Mouse (Mus musculus) heart, embryonic 13.5 days (tissue): Measurements from ENCODE around the gene Plekha1. TPM values are rescaled to one million over a fixed set of nuclear protein-coding genes. Genes with fewer than 3 reads are reported as not detected.

Source experiments
- ATAC-seq: fragments of 200-750 bp; cut with Nextera tagmentation; 2 replicates; pipeline ENCODE4 v1.8.0; 2017; ENCODE audit warnings: moderate TSS enrichment; ENCODE audit not compliant: insufficient number of reproducible peaks, low FRiP score, low TSS enrichment; ENCODE audit errors: extremely low read depth
- H3K27ac ChIP-seq: fragments of 300-500 bp; sonication (generic); replicated peaks from 2 replicates; pipeline ENCODE4 v1.5.1; 2015; ENCODE audit warnings: moderate library complexity, mild to moderate bottlenecking, inconsistent platforms
- H3K27me3 ChIP-seq: fragments of 300-500 bp; sonication (generic); replicated peaks from 2 replicates; pipeline ENCODE4 v1.6.1; 2015; ENCODE audit warnings: mild to moderate bottlenecking, inconsistent platforms
- H3K36me3 ChIP-seq: fragments of 300-500 bp; sonication (generic); 2 replicates; pipeline ENCODE4 v1.6.1; 2015; ENCODE audit warnings: mild to moderate bottlenecking, inconsistent platforms
- H3K4me1 ChIP-seq: fragments of 300-500 bp; sonication (generic); 2 replicates; pipeline ENCODE4 v1.6.1; 2015; ENCODE audit warnings: inconsistent platforms
- H3K4me2 ChIP-seq: fragments of 300-500 bp; sonication (generic); 2 replicates; pipeline ENCODE4 v1.6.1; 2015; ENCODE audit warnings: inconsistent platforms, mild to moderate bottlenecking, moderate library complexity
- H3K4me3 ChIP-seq: fragments of 300-500 bp; sonication (generic); 2 replicates; pipeline ENCODE4 v1.5.1; 2015; ENCODE audit warnings: moderate library complexity, mild to moderate bottlenecking, inconsistent platforms
- H3K9ac ChIP-seq: fragments of 300-500 bp; sonication (generic); 2 replicates; pipeline ENCODE4 v1.6.1; 2015; ENCODE audit warnings: inconsistent platforms, mild to moderate bottlenecking, moderate library complexity
- H3K9me3 ChIP-seq: fragments of 300-500 bp; sonication (generic); 2 replicates; pipeline ENCODE4 v1.6.1; 2016; ENCODE audit warnings: inconsistent platforms
- WGBS: fragments of 180-500 bp; shearing (Covaris S2); methylation state at CpG from one replicate; pipeline ENCODE4 v1.1.7; 2015; ENCODE audit warnings: mixed read lengths; 5-methylcytosine and 5-hydroxymethylcytosine counted together
- polyA plus RNA-seq: library from polyadenylated mRNA; unstranded; fragments of >200 nt; fragmentation: Nextera tagmentation; extraction: Ambion mirVana; gene quantifications from 2 replicates; pipeline ENCODE4 v1.2.1, GENCODE M21; 2015

Plekha1 gene
- polyA plus RNA-seq, 1 experiment from 2014 or later, result 41.7 TPM

DNA sequence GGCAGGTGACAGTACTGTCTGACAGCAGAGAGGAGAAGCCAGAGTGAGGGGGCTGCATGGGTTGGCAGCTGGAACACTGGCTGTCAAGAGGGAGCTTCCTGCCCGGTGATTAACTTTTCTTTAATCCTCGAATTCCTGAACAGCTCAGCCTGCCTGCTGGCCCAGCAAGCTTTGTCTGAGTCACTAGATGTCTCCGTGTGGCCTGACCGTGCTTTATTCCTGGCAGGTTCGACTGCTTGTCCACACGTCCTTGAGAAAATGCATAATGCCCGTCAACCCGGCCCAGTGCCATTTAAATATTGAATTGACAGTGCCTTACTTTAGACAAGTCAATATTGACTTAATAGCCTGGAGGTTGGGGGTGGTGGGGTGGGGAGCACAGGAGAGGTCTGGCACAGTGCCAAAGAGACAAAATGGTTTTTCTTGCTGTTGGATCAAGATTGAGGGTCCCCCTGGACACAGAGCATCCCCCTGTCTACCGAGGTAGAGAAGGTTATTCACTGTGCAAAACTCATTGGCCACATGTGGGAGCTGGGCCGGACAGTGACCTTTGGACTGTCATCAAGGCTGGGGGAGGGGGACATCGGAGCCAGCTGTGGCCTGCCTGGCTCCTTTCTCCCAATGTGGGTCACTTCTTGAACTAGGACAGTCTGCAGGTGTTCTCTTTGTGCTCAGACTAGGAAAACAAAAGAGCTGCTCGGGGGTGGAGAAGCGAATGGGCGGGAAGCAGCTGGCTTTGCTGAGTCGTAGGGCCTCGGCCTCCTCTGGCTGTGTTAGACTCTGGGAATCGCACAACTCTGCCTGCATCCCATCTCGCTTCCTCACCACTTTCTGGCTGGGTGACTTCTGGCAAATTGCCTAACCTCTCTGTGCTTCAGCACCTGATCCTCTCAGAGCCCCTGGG is 30.3 kb upstream of the Plekha1 start:
- H3K4me3 ChIP-seq, result no peak overlapping the region
- 0 out of 2 replicates have a peak overlapping the region, but pooled peaks have one; percentile 41 for H3K9ac ChIP-seq
- H3K4me1 ChIP-seq, result peaks cover 34% of the 10 kb centered on the region
- no peak for ATAC-seq
- H3K4me2 ChIP-seq, result peak overlapping the region; percentile 6
- no peaks in the 10 kb centered on the region for H3K9me3 ChIP-seq
- peak overlapping the region; percentile 21 for H3K27ac ChIP-seq
- peaks cover 11% of the 10 kb centered on the region for H3K27me3 ChIP-seq
- H3K36me3 ChIP-seq, result no peaks in the 10 kb centered on the region
- WGBS, result 30% methylated on average over 18 of the region's 18 CpGs

DNA sequence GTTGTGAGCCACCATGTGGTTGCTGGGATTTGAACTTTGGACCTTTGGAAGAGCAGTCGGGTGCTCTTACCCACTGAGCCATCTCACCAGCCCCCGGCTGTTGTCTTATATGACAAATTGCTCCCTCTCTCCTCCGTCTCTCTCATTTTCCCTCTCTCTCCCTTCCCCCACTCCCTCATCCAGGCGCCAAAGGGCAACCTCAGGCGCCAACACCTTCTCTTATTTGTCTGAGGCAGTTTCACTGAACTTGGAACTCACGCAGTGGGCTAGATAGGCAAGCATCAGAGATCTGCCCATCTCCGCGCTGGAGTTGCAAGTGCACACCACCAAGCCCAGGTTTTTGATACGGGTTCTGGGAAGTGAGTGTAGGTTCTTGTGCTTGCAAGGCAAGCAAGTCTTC is 29.5 kb upstream of the Plekha1 start:
- H3K4me3 ChIP-seq, result no peak overlapping the region

DNA sequence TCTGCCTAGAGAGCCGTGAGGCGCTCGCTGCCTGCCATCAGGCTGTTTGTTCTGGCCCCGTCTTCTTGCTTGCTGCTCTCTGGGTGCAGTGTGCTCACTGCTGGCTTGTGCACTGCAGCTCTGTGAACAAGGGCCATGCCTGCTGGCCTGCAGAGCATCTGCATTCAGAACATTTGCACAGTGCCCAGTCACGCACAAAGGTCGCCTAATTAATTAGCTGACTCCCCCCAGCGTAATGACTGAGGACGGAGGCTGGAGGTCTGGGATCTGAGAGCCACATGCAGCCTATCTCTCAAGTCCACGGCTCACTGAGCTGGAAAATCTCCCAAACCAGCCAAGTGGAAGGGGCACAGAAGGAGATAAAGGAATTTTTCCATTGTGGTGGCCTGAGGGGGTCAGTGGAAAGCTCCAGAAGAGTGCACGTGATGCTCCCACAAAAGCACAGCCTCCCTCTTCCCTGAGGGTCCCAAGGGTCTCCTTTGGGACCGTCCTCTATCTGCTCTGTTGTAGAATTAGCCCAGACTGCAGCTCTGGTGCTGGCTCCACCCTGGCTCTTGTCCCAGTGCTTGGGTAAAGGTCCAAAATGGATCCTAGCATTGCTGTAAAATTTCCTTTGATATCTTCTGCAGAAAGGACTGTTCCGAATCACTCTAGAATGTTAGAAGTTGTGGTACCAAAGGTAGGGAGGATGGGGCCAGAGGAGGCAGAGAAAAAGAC is 27.5 kb upstream of the Plekha1 start:
- 40% methylated on average over 12 of the region's 12 CpGs for WGBS
- Histone ChIP-seq H3K36me3 (no peaks in the 10 kb centered on the region), H3K27me3 (peaks cover 10% of the 10 kb centered on the region), H3K4me1 (peaks cover 40% of the 10 kb centered on the region), H3K9ac (no peak overlapping the region; the same call in 1 of the 2 replicates), H3K9me3 (no peaks in the 10 kb centered on the region), H3K27ac (0 out of 2 replicates have a peak overlapping the region, but pooled peaks have one; percentile 17), H3K4me3 (no peak overlapping the region), H3K4me2 (0 out of 2 replicates have a peak overlapping the region, but pooled peaks have one; percentile 10)
- ATAC-seq, result no peak

More for the DNA sequence above, 29.5 kb upstream of the Plekha1 start:
- no peak overlapping the region for H3K9ac ChIP-seq
- H3K36me3 ChIP-seq, result no peaks in the 10 kb centered on the region
- no peaks in the 10 kb centered on the region for H3K9me3 ChIP-seq
- no peak for ATAC-seq
- peaks cover 34% of the 10 kb centered on the region for H3K4me1 ChIP-seq
- no peak overlapping the region for H3K27ac ChIP-seq
- peaks cover 11% of the 10 kb centered on the region for H3K27me3 ChIP-seq
- 81% methylated on average over 9 of the region's 9 CpGs for WGBS
- H3K4me2 ChIP-seq, result no peak overlapping the region

DNA sequence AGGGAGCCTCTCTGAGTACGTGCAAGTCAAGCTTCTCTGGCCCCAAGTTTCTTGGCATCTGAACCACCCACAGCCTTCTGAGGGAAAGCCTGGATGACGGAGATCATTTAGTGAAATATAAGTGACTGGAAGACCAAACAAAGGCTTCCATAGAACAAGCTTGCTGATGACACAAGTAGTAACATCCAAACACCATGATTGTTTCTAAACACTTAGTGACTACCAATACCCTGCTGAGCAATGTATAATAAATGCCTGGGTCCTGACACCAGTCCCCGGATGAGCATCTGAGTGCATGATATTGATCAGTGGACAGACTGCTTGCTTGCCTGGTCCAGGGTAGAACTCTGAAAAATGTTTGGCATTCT is 26.9 kb upstream of the Plekha1 start:
- WGBS, result 72% methylated on average over 3 of the region's 3 CpGs
- Histone ChIP-seq H3K27ac (no peak overlapping the region), H3K36me3 (no peaks in the 10 kb centered on the region)

GRCm38 (mm10) chr7:130839380-130840100 is 26.0 kb upstream of the Plekha1 start:
- Histone ChIP-seq H3K9me3 (no peaks in the 10 kb centered on the region), H3K27me3 (no peaks in the 10 kb centered on the region), H3K9ac (no peak overlapping the region), H3K27ac (no peak overlapping the region), H3K4me2 (no peak overlapping the region), H3K36me3 (no peaks in the 10 kb centered on the region), H3K4me1 (peaks cover 37% of the 10 kb centered on the region), H3K4me3 (no peak overlapping the region)
- WGBS, result 84% methylated on average over 12 of the region's 12 CpGs
- no peak for ATAC-seq

More for the DNA sequence above, 26.9 kb upstream of the Plekha1 start:
- H3K4me3 ChIP-seq, result no peak overlapping the region
- H3K4me2 ChIP-seq, result no peak overlapping the region
- H3K9me3 ChIP-seq, result no peaks in the 10 kb centered on the region
- H3K9ac ChIP-seq, result no peak overlapping the region
- H3K4me1 ChIP-seq, result peaks cover 41% of the 10 kb centered on the region
- no peak for ATAC-seq
- H3K27me3 ChIP-seq, result peaks cover 4% of the 10 kb centered on the region

GRCm38 (mm10) chr7:130847164-130847718 is 18.3 kb upstream of the Plekha1 start:
- no peaks in the 10 kb centered on the region for H3K9me3 ChIP-seq
- no peak overlapping the region for H3K4me2 ChIP-seq
- peaks cover 16% of the 10 kb centered on the region for H3K4me1 ChIP-seq
- no peaks in the 10 kb centered on the region for H3K36me3 ChIP-seq
- no peak for ATAC-seq
- H3K4me3 ChIP-seq, result no peak overlapping the region
- H3K27ac ChIP-seq, result no peak overlapping the region
- no peak overlapping the region for H3K9ac ChIP-seq
- 79% methylated on average over 17 of the region's 17 CpGs for WGBS
- H3K27me3 ChIP-seq, result no peaks in the 10 kb centered on the region

GRCm38 (mm10) chr7:130854684-130855292 is 10.8 kb upstream of the Plekha1 start:
- 81% methylated on average over 4 of the region's 4 CpGs for WGBS
- Histone ChIP-seq H3K27ac (no peak overlapping the region), H3K9ac (no peak overlapping the region), H3K4me2 (no peak overlapping the region), H3K4me1 (peaks cover 15% of the 10 kb centered on the region; the same call in 1 of the 2 replicates), H3K4me3 (no peak overlapping the region), H3K27me3 (no peaks in the 10 kb centered on the region), H3K36me3 (no peaks in the 10 kb centered on the region), H3K9me3 (no peaks in the 10 kb centered on the region)
- no peak for ATAC-seq

DNA sequence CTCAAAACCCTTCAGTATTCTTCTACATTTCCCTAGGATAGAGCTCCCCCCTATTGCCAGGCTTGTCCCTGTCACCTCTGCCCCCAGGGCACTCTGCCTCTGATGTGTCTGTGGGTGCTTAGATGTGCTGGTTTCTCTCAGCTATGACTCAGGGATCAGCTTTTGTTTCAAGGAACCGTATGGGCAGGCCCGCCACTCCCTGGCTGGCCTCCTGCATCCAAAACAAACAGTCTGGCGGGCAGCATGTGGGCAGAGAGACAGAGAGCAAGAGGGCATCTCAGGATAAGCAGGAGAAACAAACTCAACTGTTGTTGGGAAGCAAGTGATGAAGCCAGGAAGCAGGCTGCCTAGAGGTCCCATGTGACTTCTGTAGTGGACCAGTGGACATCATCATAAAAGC is 9.9 kb upstream of the Plekha1 start:
- Histone ChIP-seq H3K4me3 (no peak overlapping the region), H3K9me3 (no peaks in the 10 kb centered on the region), H3K9ac (no peak overlapping the region)

DNA sequence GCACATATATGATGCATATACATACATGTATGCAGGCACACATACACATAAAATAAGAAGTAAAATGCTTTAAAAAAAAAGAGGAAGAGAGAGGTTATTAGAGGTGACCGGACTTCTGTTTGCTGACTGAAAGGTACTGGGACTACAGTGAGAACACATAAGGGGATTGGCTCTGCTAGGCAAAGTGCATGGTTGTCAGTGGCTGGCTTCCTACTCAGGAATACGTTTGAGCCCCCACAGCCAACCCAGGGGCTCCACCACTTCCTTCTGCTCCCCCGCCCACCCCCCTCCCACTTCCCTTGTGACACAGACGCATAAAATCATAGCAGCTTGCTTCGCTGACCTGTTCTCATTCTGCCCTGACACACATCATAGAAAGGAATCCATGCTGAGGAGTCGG is 7.6 kb upstream of the Plekha1 start:
- ATAC-seq, result no peak

More for the DNA sequence above, 9.9 kb upstream of the Plekha1 start:
- ATAC-seq, result no peak
- WGBS, result 42% methylated on average over 3 of the region's 3 CpGs
- H3K4me1 ChIP-seq, result peaks cover 19% of the 10 kb centered on the region
- no peaks in the 10 kb centered on the region for H3K27me3 ChIP-seq
- H3K27ac ChIP-seq, result no peak overlapping the region
- H3K4me2 ChIP-seq, result no peak overlapping the region
- H3K36me3 ChIP-seq, result no peaks in the 10 kb centered on the region

DNA sequence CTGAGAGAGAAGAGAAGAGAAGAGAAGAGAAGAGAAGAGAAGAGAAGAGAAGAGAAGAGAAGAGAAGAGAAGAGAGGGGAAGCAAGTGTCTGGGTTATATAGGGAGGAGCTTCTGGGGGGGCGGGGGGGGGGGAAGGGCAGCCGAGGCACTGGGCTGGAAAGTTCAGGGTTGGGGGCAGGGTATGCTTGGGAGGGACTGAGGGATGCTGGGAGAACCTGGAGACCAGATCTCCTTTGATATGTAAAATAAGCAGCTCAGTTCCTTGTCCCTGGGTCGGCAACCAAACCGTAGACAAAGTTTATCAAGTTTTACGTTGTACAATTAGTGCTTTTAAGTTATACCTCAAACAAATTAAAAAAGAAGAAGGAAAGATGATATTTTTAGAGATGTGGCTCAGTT is 5.6 kb upstream of the Plekha1 start:
- Histone ChIP-seq H3K27me3 (no peaks in the 10 kb centered on the region), H3K27ac (no peak overlapping the region), H3K9me3 (no peaks in the 10 kb centered on the region), H3K4me3 (no peak overlapping the region), H3K9ac (no peak overlapping the region), H3K4me1 (peaks cover 29% of the 10 kb centered on the region), H3K36me3 (no peaks in the 10 kb centered on the region), H3K4me2 (no peak overlapping the region)
- WGBS, result 47% methylated on average over 4 of the region's 5 CpGs
- ATAC-seq, result no peak

More for the DNA sequence above, 7.6 kb upstream of the Plekha1 start:
- Histone ChIP-seq H3K27me3 (no peaks in the 10 kb centered on the region), H3K27ac (no peak overlapping the region), H3K36me3 (no peaks in the 10 kb centered on the region), H3K4me3 (no peak overlapping the region), H3K4me1 (peaks cover 22% of the 10 kb centered on the region), H3K4me2 (no peak overlapping the region), H3K9me3 (no peaks in the 10 kb centered on the region), H3K9ac (no peak overlapping the region)
- WGBS, result 70% methylated on average over 6 of the region's 6 CpGs
